Mouse (Mus musculus): Measurements from ENCODE around the gene Arl4d. TPM values are rescaled to one million over a fixed set of nuclear protein-coding genes. Genes with fewer than 3 reads are reported as not detected.
"Not testable (repeated sequence)": the region's sequence is repeated elsewhere in the genome, so short reads cannot be mapped to it uniquely, and the experiment has no call there.

Gene Arl4d
- total RNA-seq (2014; rRNA removed) (55.4 and 87.9 TPM in 2 replicates), polyA plus RNA-seq (2012; rRNA removed) (21.0 and 22.4 TPM in 2 replicates)

- DNase-seq (ENCODE audit: extremely low read depth, low read depth, low spot score): peak; percentile 81
- Histone ChIP-seq H3K9ac (ENCODE audit: low read depth, low read length) (peak within 1 kb of the TSS; percentile 92), H3K4me1 (ENCODE audit: control insufficient read depth, insufficient read depth, low read length) (peaks cover 25% of the 10 kb centered on the region), H3K4me3 (ENCODE audit: insufficient read depth, low read depth, low read length) (peak within 1 kb of the TSS; percentile 63), H3K36me3 (ENCODE audit: control insufficient read depth, insufficient read depth, low read length) (no peaks in the 10 kb centered on the region), H3K27ac (replicated peaks; ENCODE audit: insufficient read depth, low read depth, low read length) (peak within 1 kb of the TSS; percentile 86), H3K79me2 (ENCODE audit: control insufficient read depth, insufficient read depth, low read length) (peaks cover 11% of the 10 kb centered on the region; the same call in 1 of the 2 replicates), H3K27me3 (ENCODE audit: control insufficient read depth, insufficient read depth, low read length) (no peaks in the 10 kb centered on the region)
- TF ChIP-seq CTCF (IDR thresholded peaks at IDR 0.05; ENCODE audit: low read depth, low read length): no peak
- peak; percentile 100 for TF ChIP-seq POLR2A (IDR thresholded peaks at IDR 0.05; ENCODE audit: extremely low read depth, insufficient read depth, low read length)
- 7% methylated on average over 34 of the region's 34 CpGs for WGBS
These were observed at the start of gene Arl4d for GRCm38 (mm10) chr11:101664825-101665635. Gene Arl4d (plus strand): TSS chr11:101665541.

- H3K4me1 ChIP-seq (ENCODE audit: control insufficient read depth, insufficient read depth, low read length): no peaks in the 10 kb centered on the region
- 92% methylated on average over 8 of the region's 8 CpGs for WGBS
- TF ChIP-seq POLR2A (IDR thresholded peaks at IDR 0.05; ENCODE audit: extremely low read depth, insufficient read depth, low read length) (no peak), CTCF (IDR thresholded peaks at IDR 0.05; ENCODE audit: low read depth, low read length) (no peak)
These were observed 49.2 kb upstream of the Arl4d start for GRCm38 (mm10) chr11:101616104-101616503.

GRCm38 (mm10) chr11:101616948-101617767 lies 48.2 kb upstream of the Arl4d start:
- no peak overlapping the region for H3K9ac ChIP-seq (ENCODE audit: low read depth, low read length)
- 34% methylated on average over 18 of the region's 18 CpGs for WGBS

More at GRCm38 (mm10) chr11:101616104-101616503, 49.2 kb upstream of the Arl4d start:
- DNase-seq (ENCODE audit: extremely low read depth, low read depth, low spot score): no peak
- H3K27ac ChIP-seq (replicated peaks; ENCODE audit: insufficient read depth, low read depth, low read length): no peak overlapping the region
- no peak overlapping the region for H3K9ac ChIP-seq (ENCODE audit: low read depth, low read length)
- no peaks in the 10 kb centered on the region for H3K79me2 ChIP-seq (ENCODE audit: control insufficient read depth, insufficient read depth, low read length)
- peaks cover 3% of the 10 kb centered on the region; the same call in 1 of the 2 replicates for H3K27me3 ChIP-seq (ENCODE audit: control insufficient read depth, insufficient read depth, low read length)
- no peaks in the 10 kb centered on the region for H3K36me3 ChIP-seq (ENCODE audit: control insufficient read depth, insufficient read depth, low read length)
- H3K4me3 ChIP-seq (ENCODE audit: insufficient read depth, low read depth, low read length): no peak overlapping the region

GRCm38 (mm10) chr11:101617849-101618248 lies 47.5 kb upstream of the Arl4d start:
- 23% methylated on average over 8 of the region's 8 CpGs for WGBS

More at GRCm38 (mm10) chr11:101616948-101617767, 48.2 kb upstream of the Arl4d start:
- H3K36me3 ChIP-seq (ENCODE audit: control insufficient read depth, insufficient read depth, low read length): no peaks in the 10 kb centered on the region
- H3K27me3 ChIP-seq (ENCODE audit: control insufficient read depth, insufficient read depth, low read length): peaks cover 3% of the 10 kb centered on the region; the same call in 1 of the 2 replicates
- H3K27ac ChIP-seq (replicated peaks; ENCODE audit: insufficient read depth, low read depth, low read length): no peak overlapping the region
- H3K79me2 ChIP-seq (ENCODE audit: control insufficient read depth, insufficient read depth, low read length): no peaks in the 10 kb centered on the region
- H3K4me3 ChIP-seq (ENCODE audit: insufficient read depth, low read depth, low read length): no peak overlapping the region
- no peak for DNase-seq (ENCODE audit: extremely low read depth, low read depth, low spot score)
- no peaks in the 10 kb centered on the region for H3K4me1 ChIP-seq (ENCODE audit: control insufficient read depth, insufficient read depth, low read length)
- TF ChIP-seq POLR2A (IDR thresholded peaks at IDR 0.05; ENCODE audit: extremely low read depth, insufficient read depth, low read length) (no peak), CTCF (IDR thresholded peaks at IDR 0.05; ENCODE audit: low read depth, low read length) (no peak)

DNA sequence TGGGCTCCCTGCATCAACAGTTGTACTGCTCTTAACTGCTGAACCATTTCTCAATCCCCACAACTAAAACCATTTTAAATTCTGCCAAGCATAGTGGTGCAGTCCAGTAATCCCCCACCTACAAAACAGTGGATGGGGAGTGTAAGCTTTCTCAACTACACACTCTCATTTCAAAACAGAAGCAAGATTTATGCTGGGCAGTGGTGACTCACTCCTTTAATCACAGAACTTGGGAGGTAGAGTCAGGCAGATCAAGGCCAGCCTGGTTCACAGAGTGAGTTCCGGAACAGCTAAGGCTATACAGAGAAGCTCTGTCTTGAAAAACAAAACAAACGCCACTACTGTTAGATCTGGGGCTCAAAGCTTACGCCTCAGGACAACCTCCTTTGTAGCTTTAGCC lies 46.7 kb upstream of the Arl4d start:
- no peak for DNase-seq (ENCODE audit: extremely low read depth, low read depth, low spot score)
- Histone ChIP-seq H3K79me2 (ENCODE audit: control insufficient read depth, insufficient read depth, low read length) (no peaks in the 10 kb centered on the region), H3K36me3 (ENCODE audit: control insufficient read depth, insufficient read depth, low read length) (no peaks in the 10 kb centered on the region), H3K9ac (ENCODE audit: low read depth, low read length) (no peak overlapping the region), H3K4me3 (ENCODE audit: insufficient read depth, low read depth, low read length) (no peak overlapping the region), H3K4me1 (ENCODE audit: control insufficient read depth, insufficient read depth, low read length) (0 out of 2 replicates have a peak, but pooled peaks cover 2% of the 10 kb centered on the region), H3K27me3 (ENCODE audit: control insufficient read depth, insufficient read depth, low read length) (peaks cover 3% of the 10 kb centered on the region; the same call in 1 of the 2 replicates), H3K27ac (replicated peaks; ENCODE audit: insufficient read depth, low read depth, low read length) (no peak overlapping the region)
- no peak for TF ChIP-seq POLR2A (IDR thresholded peaks at IDR 0.05; ENCODE audit: extremely low read depth, insufficient read depth, low read length)
- no peak for TF ChIP-seq CTCF (IDR thresholded peaks at IDR 0.05; ENCODE audit: low read depth, low read length)
- 80% methylated on average over 3 of the region's 3 CpGs for WGBS

More at GRCm38 (mm10) chr11:101617849-101618248, 47.5 kb upstream of the Arl4d start:
- no peak for TF ChIP-seq CTCF (IDR thresholded peaks at IDR 0.05; ENCODE audit: low read depth, low read length)
- no peak for TF ChIP-seq POLR2A (IDR thresholded peaks at IDR 0.05; ENCODE audit: extremely low read depth, insufficient read depth, low read length)
- H3K27ac ChIP-seq (replicated peaks; ENCODE audit: insufficient read depth, low read depth, low read length): no peak overlapping the region
- no peak overlapping the region for H3K9ac ChIP-seq (ENCODE audit: low read depth, low read length)
- no peaks in the 10 kb centered on the region for H3K36me3 ChIP-seq (ENCODE audit: control insufficient read depth, insufficient read depth, low read length)
- 0 out of 2 replicates have a peak, but pooled peaks cover 2% of the 10 kb centered on the region for H3K4me1 ChIP-seq (ENCODE audit: control insufficient read depth, insufficient read depth, low read length)
- H3K4me3 ChIP-seq (ENCODE audit: insufficient read depth, low read depth, low read length): no peak overlapping the region
- DNase-seq (ENCODE audit: extremely low read depth, low read depth, low spot score): no peak
- H3K79me2 ChIP-seq (ENCODE audit: control insufficient read depth, insufficient read depth, low read length): no peaks in the 10 kb centered on the region
- H3K27me3 ChIP-seq (ENCODE audit: control insufficient read depth, insufficient read depth, low read length): peaks cover 3% of the 10 kb centered on the region; the same call in 1 of the 2 replicates

- WGBS: 91% methylated on average over 11 of the region's 11 CpGs
- not testable (repeated sequence) for H3K4me1 ChIP-seq (ENCODE audit: control insufficient read depth, insufficient read depth, low read length); DNase-seq (ENCODE audit: extremely low read depth, low read depth, low spot score); H3K36me3 ChIP-seq (ENCODE audit: control insufficient read depth, insufficient read depth, low read length); H3K27ac ChIP-seq (replicated peaks; ENCODE audit: insufficient read depth, low read depth, low read length); H3K79me2 ChIP-seq (ENCODE audit: control insufficient read depth, insufficient read depth, low read length); H3K4me3 ChIP-seq (ENCODE audit: insufficient read depth, low read depth, low read length); H3K27me3 ChIP-seq (ENCODE audit: control insufficient read depth, insufficient read depth, low read length); H3K9ac ChIP-seq (ENCODE audit: low read depth, low read length)
These were observed 45.2 kb upstream of the Arl4d start for GRCm38 (mm10) chr11:101620022-101620655.

Measured in liver, adult 2 months (tissue).